Mouse (Mus musculus) MEL (cell line): Measurements from ENCODE around the gene Pdgfa.

Source experiments
- CHD2 ChIP-seq: IDR thresholded peaks from 2 replicates; pipeline ENCODE4 v1.6.1; 2011; ENCODE audit warnings: low read length, improper control_type of control experiment
- E2F4 ChIP-seq: IDR thresholded peaks from 2 replicates; pipeline ENCODE4 v1.6.1; 2011; ENCODE audit warnings: low read depth, low read length, improper control_type of control experiment, borderline replicate concordance
- EP300 ChIP-seq, 2 experiments: IDR thresholded peaks; 2 replicates each; pipeline ENCODE4 v1.6.1; 2011; ENCODE audit warnings: improper control_type of control experiment in 2 of 2, low read length in 2 of 2, low read depth in 1 of 2, mild to moderate bottlenecking in 1 of 2
- MAZ ChIP-seq: IDR thresholded peaks from 2 replicates; pipeline ENCODE4 v1.6.1; 2012; ENCODE audit warnings: low read depth, mild to moderate bottlenecking, inconsistent platforms, low read length, improper control_type of control experiment
- ZC3H11A ChIP-seq: IDR thresholded peaks from 2 replicates; pipeline ENCODE4 v1.6.1; 2012; ENCODE audit warnings: low read depth, mild to moderate bottlenecking, inconsistent platforms, low read length, improper control_type of control experiment

- TF ChIP-seq EP300 (IDR thresholded peaks at IDR 0.05; ENCODE audit: low read depth in 1 of 2, low read length in 2 of 2) (no peak), CHD2 (no peak), MAZ (no peak), E2F4 (no peak), ZC3H11A (no peak)
Measured at GRCm38 (mm10) chr5:139043546-139043945, 46.4 kb upstream of the Pdgfa start.
